Mouse (Mus musculus) hindbrain, embryonic 15.5 days (tissue): Measurements from ENCODE around the gene Nploc4. TPM values are rescaled to one million over a fixed set of nuclear protein-coding genes. Genes with fewer than 3 reads are reported as not detected.

Source experiments
- ATAC-seq: fragments of 200-750 bp; cut with Nextera tagmentation; 2 replicates; pipeline ENCODE4 v1.8.0; 2017; ENCODE audit warnings: low read depth, moderate number of reproducible peaks, moderate TSS enrichment; ENCODE audit not compliant: low FRiP score
- H3K27ac ChIP-seq: fragments of 300-500 bp; sonication (generic); replicated peaks from 2 replicates; pipeline ENCODE4 v1.5.1; 2015; ENCODE audit warnings: mild to moderate bottlenecking, inconsistent platforms
- H3K27me3 ChIP-seq: fragments of 300-500 bp; sonication (generic); 2 replicates; pipeline ENCODE4 v1.6.1; 2015; ENCODE audit warnings: control low read depth, inconsistent platforms
- H3K36me3 ChIP-seq: fragments of 300-500 bp; sonication (generic); 2 replicates; pipeline ENCODE4 v1.6.1; 2015; ENCODE audit warnings: control low read depth, inconsistent platforms
- H3K4me1 ChIP-seq: fragments of 300-500 bp; sonication (generic); replicated peaks from 2 replicates; pipeline ENCODE4 v1.6.1; 2015; ENCODE audit warnings: control low read depth, inconsistent platforms
- H3K4me2 ChIP-seq: fragments of 300-500 bp; sonication (generic); 2 replicates; pipeline ENCODE4 v1.6.1; 2015; ENCODE audit warnings: moderate library complexity, mild to moderate bottlenecking, inconsistent platforms
- H3K4me3 ChIP-seq: fragments of 300-500 bp; sonication (generic); 2 replicates; pipeline ENCODE4 v1.5.1; 2015; ENCODE audit warnings: mild to moderate bottlenecking, inconsistent platforms
- H3K9ac ChIP-seq: fragments of 300-500 bp; sonication (generic); 2 replicates; pipeline ENCODE4 v1.6.1; 2015; ENCODE audit warnings: inconsistent platforms
- H3K9me3 ChIP-seq: fragments of 300-500 bp; sonication (generic); 2 replicates; pipeline ENCODE4 v1.6.1; 2016; ENCODE audit warnings: control low read depth, inconsistent platforms
- WGBS: fragments of 180-500 bp; shearing (Covaris S2); methylation state at CpG from one replicate; pipeline ENCODE4 v1.1.7; 2015; 5-methylcytosine and 5-hydroxymethylcytosine counted together
- polyA plus RNA-seq: library from polyadenylated mRNA; unstranded; fragments of >200 nt; fragmentation: Nextera tagmentation; extraction: Ambion mirVana; gene quantifications from 2 replicates; pipeline ENCODE4 v1.2.1, GENCODE M21; 2015

Gene Nploc4
- polyA plus RNA-seq: 34.9 and 36.9 TPM in 2 replicates

- H3K27me3 ChIP-seq: no peaks in the 10 kb centered on the region
- ATAC-seq: peak; percentile 90
- no peaks in the 10 kb centered on the region for H3K9me3 ChIP-seq
- H3K27ac ChIP-seq: peak within 1 kb of the TSS; percentile 80
- peak within 1 kb of the TSS; percentile 90 for H3K4me2 ChIP-seq
- WGBS: under 1% methylated on average over 72 of the region's 77 CpGs
- H3K36me3 ChIP-seq: peaks cover 14% of the 10 kb centered on the region
- peak within 1 kb of the TSS; percentile 76 for H3K9ac ChIP-seq
- peaks cover 13% of the 10 kb centered on the region for H3K4me1 ChIP-seq
- peak within 1 kb of the TSS; percentile 71 for H3K4me3 ChIP-seq
Measured at GRCm38 (mm10) chr11:120437152-120437856, at the start of gene Nploc4. TSS of gene Nploc4 (minus strand) at chr11:120437708.

DNA sequence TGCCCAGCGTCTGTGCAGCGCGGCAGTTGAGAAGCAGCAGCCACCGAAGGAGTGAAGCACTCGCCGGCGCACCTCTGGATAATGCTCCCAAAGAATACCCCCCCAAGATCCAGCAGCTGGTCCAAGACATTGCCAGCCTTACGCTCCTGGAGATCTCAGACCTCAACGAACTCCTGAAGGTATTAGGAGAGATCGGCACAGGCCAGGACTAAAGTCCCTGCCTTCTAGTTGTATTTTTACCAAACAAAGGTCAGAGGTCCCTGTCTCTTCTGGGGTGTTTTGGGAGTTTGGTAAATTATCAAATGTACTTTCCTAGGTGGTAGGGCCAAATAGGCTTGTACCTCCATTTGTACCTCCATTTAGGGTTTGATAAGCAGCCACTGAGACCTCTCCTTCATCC, 47.7 kb upstream of the Nploc4 start:
- no peak for ATAC-seq
- Histone ChIP-seq H3K4me3 (peak overlapping the region; percentile 66), H3K27me3 (no peaks in the 10 kb centered on the region), H3K4me2 (peak overlapping the region; percentile 87), H3K9ac (peak overlapping the region; percentile 76), H3K36me3 (peaks cover 43% of the 10 kb centered on the region), H3K9me3 (no peaks in the 10 kb centered on the region), H3K4me1 (peaks cover 23% of the 10 kb centered on the region), H3K27ac (peak overlapping the region; percentile 87)
- 11% methylated on average over 10 of the region's 10 CpGs for WGBS

DNA sequence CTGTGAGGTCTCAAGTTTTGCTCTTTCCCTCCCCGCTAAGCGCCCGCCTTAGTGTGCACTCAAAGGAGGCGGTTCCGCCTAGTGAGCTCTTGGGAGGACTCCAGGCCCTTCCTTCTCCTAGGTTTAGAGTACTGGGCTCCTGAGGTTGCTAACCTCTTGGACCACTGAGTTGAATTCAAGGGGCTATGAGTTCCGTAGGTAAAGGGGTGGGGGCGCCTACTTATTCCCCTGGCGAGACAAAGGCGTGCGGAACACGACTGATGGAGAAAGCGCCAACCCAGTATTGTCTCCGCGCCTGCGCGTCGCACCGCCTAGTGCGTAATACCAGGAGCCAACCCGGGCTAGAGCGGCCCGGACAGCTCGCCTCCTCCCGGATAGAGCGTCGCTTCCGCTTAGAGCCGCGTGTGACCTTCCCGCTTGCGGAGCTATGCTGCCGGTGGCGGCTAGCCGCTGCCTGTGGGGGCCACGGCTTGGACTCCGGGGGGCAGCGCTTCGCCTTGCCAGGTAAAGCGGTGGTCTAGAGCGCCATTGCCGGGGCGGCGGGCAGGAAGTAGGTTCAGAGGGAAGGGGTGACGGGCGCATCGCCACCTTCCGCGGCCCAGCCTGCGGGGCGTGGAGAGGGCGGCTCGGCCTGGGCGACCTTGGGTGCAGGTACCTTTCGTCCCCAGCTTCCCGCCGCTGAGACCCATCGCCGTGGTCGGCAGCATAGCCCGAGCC, 46.9 kb upstream of the Nploc4 start, which contains the start of gene Mrpl12:
TSS of gene Mrpl12 (plus strand) at position 349 of the 717 bp plus-strand sequence.
- Histone ChIP-seq H3K4me1 (peaks cover 21% of the 10 kb centered on the region), H3K4me3 (peak within 1 kb of the TSS; percentile 66), H3K27ac (peak within 1 kb of the TSS; percentile 87), H3K4me2 (peak within 1 kb of the TSS; percentile 87), H3K9me3 (no peaks in the 10 kb centered on the region), H3K27me3 (no peaks in the 10 kb centered on the region), H3K36me3 (peaks cover 51% of the 10 kb centered on the region), H3K9ac (peak within 1 kb of the TSS; percentile 76)
- ATAC-seq: peak; percentile 95
- under 1% methylated on average over 60 of the region's 60 CpGs for WGBS

DNA sequence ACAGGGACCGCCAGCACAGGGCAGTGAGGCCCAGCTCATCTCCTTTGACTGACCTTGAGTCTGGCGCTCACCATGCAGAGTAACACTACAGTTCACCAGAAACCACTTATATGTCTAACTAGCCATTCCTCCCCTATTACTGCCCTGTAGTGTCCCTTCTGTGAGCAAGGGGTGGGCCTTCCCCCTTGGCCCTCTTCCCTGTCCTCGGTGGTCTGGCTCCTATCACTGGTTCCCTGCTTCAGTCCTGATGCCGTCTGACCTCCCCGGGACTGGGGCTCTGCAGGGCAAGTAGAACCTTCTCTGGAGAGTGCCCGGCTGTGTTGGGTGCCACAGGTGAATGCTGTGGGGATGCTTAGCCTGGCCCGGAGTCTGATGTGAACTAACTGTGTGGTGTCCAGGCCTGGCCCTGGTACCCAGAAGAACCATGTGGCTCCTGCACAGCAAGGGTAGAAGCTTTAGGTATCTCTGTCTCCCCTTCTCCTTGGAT, 46.0 kb upstream of the Nploc4 start:
- ATAC-seq: no peak
- WGBS: 93% methylated on average over 7 of the region's 7 CpGs

GRCm38 (mm10) chr11:120472052-120472451, 34.5 kb upstream of the Nploc4 start:
- Histone ChIP-seq H3K4me3 (no peak overlapping the region), H3K9ac (no peak overlapping the region), H3K4me2 (no peak overlapping the region), H3K9me3 (no peaks in the 10 kb centered on the region), H3K27ac (no peak overlapping the region), H3K27me3 (no peaks in the 10 kb centered on the region), H3K4me1 (peaks cover 17% of the 10 kb centered on the region), H3K36me3 (peaks cover 69% of the 10 kb centered on the region)
- ATAC-seq: no peak
- 97% methylated on average over 6 of the region's 6 CpGs for WGBS

More for the DNA sequence above, 46.0 kb upstream of the Nploc4 start:
- H3K9ac ChIP-seq: no peak overlapping the region; the same call in 1 of the 2 replicates
- peaks cover 55% of the 10 kb centered on the region for H3K36me3 ChIP-seq
- H3K9me3 ChIP-seq: no peaks in the 10 kb centered on the region
- H3K4me2 ChIP-seq: peak overlapping the region; percentile 87
- peaks cover 17% of the 10 kb centered on the region for H3K4me1 ChIP-seq
- H3K27me3 ChIP-seq: no peaks in the 10 kb centered on the region
- H3K27ac ChIP-seq: peak overlapping the region; percentile 87
- no peak overlapping the region for H3K4me3 ChIP-seq

DNA sequence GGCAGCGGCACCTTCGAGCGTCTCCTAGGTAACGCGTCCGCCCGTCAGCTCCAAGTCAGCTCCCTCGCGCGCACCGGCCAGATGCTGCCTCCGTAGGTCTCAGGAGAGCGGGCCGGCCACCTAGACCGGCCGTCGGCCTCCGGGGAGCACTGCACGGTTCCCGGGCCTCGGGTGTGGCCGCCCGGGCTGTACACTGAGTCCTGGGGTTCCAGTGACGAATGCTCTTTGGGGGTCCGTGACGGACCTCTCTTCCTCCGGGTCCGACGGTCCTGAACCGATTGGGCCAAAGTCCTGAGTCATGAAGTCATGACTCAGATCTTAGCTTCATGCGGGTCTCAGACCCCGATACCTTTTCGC, 30.2 kb upstream of the Nploc4 start:
- ATAC-seq: no peak; the same call in 1 of the 2 replicates
- Histone ChIP-seq H3K4me2 (peak overlapping the region; percentile 72), H3K9ac (peak overlapping the region; percentile 92), H3K4me3 (peak overlapping the region; percentile 98), H3K4me1 (peaks cover 33% of the 10 kb centered on the region), H3K9me3 (no peaks in the 10 kb centered on the region), H3K36me3 (peaks cover 47% of the 10 kb centered on the region), H3K27me3 (no peaks in the 10 kb centered on the region), H3K27ac (peak overlapping the region; percentile 76)
- WGBS: 1% methylated on average over 32 of the region's 33 CpGs

DNA sequence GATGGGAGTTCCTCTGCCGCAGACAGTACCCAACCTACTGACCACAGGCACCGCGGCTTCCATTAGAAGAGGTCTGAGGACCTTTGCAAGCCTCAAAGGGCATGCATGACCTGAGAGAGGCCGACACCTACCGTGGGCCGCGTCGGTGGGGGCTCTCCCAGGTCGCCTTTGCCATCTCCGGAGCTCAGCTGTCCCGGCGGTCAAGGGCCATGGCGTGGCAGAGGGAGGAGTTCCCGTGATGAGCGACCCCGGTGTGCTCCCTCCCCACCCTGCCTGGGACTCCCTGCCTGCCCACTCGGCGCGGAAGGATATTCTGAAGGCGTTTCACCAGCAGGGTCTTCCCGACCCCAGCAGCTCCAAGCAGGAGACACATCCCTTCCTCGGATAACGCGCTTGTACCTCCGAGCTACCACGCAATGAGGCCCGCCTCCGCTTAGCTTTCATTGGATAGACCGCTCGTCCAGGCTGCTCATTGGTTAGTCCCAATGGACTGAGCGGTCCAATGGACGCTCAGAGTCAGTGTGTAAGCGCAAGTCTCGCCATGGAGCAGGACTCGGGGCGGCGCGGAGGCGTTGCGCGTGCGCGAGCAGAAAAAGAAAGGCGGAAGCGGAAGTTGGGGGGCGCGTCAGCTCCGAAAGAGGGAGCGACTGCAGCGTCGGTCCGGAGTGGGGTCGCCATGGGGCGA, 29.7 kb upstream of the Nploc4 start, which contains the start of gene Arl16:
TSS of gene Arl16 (minus strand) at position 557 of the 685 bp plus-strand sequence.
- WGBS: under 1% methylated on average over 54 of the region's 54 CpGs
- Histone ChIP-seq H3K4me1 (peaks cover 33% of the 10 kb centered on the region), H3K27ac (peak within 1 kb of the TSS; percentile 88), H3K4me3 (peak within 1 kb of the TSS; percentile 98), H3K27me3 (no peaks in the 10 kb centered on the region), H3K9me3 (no peaks in the 10 kb centered on the region), H3K4me2 (peak within 1 kb of the TSS; percentile 85), H3K36me3 (peaks cover 44% of the 10 kb centered on the region), H3K9ac (peak within 1 kb of the TSS; percentile 92)
- ATAC-seq: peak; percentile 100

DNA sequence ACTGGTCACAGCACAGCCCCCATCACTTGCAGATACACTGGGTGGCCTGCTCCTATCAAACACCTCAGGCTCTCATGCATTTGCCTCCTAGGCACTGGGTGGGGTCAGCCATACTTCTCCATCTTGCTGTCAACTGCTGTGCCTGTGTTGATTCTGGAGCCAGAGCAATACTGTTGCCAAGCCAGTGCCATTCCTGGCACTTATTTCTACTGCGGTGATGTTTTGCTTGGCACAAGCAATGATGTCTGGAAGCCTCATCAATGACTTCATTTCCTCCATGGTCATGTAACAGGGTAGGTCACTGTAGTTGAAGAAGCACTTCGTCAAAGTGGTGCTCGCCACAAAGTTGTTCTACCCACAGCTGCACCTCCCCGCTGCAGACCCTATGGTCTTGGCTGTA, 28.0 kb upstream of the Nploc4 start:
- H3K27ac ChIP-seq: no peak overlapping the region
- H3K4me3 ChIP-seq: no peak overlapping the region
- no peak overlapping the region for H3K9ac ChIP-seq
- 95% methylated on average over 4 of the region's 4 CpGs for WGBS
- H3K36me3 ChIP-seq: peaks cover 38% of the 10 kb centered on the region
- ATAC-seq: no peak
- H3K27me3 ChIP-seq: no peaks in the 10 kb centered on the region
- no peaks in the 10 kb centered on the region for H3K9me3 ChIP-seq
- H3K4me1 ChIP-seq: peaks cover 33% of the 10 kb centered on the region
- H3K4me2 ChIP-seq: peak overlapping the region; percentile 85; the same call in 1 of the 2 replicates

GRCm38 (mm10) chr11:120464365-120464764, 26.9 kb upstream of the Nploc4 start:
- H3K9me3 ChIP-seq: no peaks in the 10 kb centered on the region
- 93% methylated on average over 5 of the region's 5 CpGs for WGBS

DNA sequence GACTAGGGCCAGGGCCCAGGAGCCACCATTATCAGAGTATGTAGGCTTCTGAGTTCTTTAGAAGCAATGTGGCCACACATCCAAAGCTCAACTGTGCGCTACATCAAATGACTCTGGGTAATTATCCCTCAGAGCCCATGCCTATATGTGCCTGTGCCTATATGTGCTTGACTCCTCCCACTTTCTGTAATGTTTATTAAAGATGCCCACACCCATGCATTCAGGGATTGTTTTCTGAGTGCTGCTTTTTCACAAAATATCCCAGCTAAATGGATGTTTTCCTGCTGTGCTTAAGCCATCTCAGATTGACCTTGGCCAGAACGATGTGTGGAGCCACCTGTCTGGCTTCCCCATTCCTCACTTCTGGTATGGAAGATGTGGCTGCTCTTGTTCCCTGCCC, 26.0 kb upstream of the Nploc4 start:
- no peaks in the 10 kb centered on the region for H3K27me3 ChIP-seq
- H3K36me3 ChIP-seq: peaks cover 32% of the 10 kb centered on the region
- no peak overlapping the region for H3K9ac ChIP-seq
- H3K9me3 ChIP-seq: no peaks in the 10 kb centered on the region
- no peak overlapping the region for H3K27ac ChIP-seq
- WGBS: 93% methylated on average over 2 of the region's 2 CpGs
- H3K4me3 ChIP-seq: no peak overlapping the region
- H3K4me1 ChIP-seq: peaks cover 32% of the 10 kb centered on the region
- no peak for ATAC-seq
- no peak overlapping the region for H3K4me2 ChIP-seq

More at GRCm38 (mm10) chr11:120464365-120464764, 26.9 kb upstream of the Nploc4 start:
- H3K4me1 ChIP-seq: peaks cover 32% of the 10 kb centered on the region
- no peaks in the 10 kb centered on the region for H3K27me3 ChIP-seq
- H3K4me3 ChIP-seq: no peak overlapping the region
- no peak for ATAC-seq
- no peak overlapping the region for H3K4me2 ChIP-seq
- no peak overlapping the region for H3K9ac ChIP-seq
- peaks cover 34% of the 10 kb centered on the region for H3K36me3 ChIP-seq
- H3K27ac ChIP-seq: no peak overlapping the region

DNA sequence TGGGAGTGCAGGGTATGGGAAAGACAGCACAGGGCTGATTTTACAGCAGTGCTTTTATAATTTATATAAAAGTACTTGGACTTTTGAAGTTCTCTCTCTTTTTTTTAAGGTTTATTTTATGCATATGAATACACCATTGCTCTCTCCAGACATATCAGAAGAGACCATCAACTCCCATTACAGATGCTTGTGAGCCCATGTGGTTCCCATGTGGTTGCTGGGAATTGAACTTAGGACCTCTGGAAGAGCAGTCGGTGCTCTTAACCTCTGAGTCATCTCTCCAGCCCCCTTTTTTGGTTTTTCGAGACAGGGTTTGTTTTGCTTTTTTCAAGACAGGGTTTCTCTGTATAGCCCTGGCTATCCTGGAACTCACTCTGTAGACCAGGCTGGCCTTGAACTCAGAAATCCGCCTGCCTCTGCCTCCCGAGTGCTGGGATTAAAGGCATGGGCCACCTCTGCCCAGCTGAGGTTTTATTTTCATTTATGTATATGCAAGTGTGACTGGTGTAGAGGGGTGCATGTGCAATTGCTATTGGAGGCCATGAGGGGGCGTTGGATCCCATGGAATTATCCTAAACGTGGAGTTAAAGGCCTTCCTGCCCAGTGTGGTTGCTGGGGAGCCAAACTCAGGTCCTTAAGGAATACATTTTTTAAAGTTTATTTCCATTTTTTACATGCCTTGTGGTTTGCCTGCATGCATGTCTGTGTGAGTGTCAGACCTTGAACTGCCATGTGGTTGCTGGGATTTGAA, 21.5 kb upstream of the Nploc4 start:
- Histone ChIP-seq H3K4me3 (peak overlapping the region; percentile 94), H3K9me3 (no peaks in the 10 kb centered on the region), H3K27me3 (no peaks in the 10 kb centered on the region), H3K4me2 (peak overlapping the region; percentile 88), H3K36me3 (peaks cover 22% of the 10 kb centered on the region), H3K4me1 (peaks cover 20% of the 10 kb centered on the region), H3K27ac (peak overlapping the region; percentile 90; the same call in 1 of the 2 replicates), H3K9ac (peak overlapping the region; percentile 99)
- ATAC-seq: no peak
- 68% methylated on average over 6 of the region's 6 CpGs for WGBS
